Mouse (Mus musculus) heart, adult 2 months (tissue): ENCODE results near the gene Stk38.

Source experiments
- CTCF ChIP-seq: fragments of 200-600 bp; IDR thresholded peaks from 2 replicates; pipeline ENCODE4 v1.8.1; 2022; ENCODE audit warnings: antibody characterized with exemption, mild to moderate bottlenecking, moderate library complexity
- EP300 ChIP-seq: fragments of 200-500 bp; IDR thresholded peaks from 2 replicates; pipeline ENCODE4 v1.6.1; 2011; ENCODE audit warnings: low read depth, low read length, control low read depth; ENCODE audit not compliant: insufficient read depth
- POLR2A ChIP-seq: fragments of 200-500 bp; IDR thresholded peaks from 2 replicates; pipeline ENCODE4 v1.6.1; 2011; ENCODE audit warnings: mild to moderate bottlenecking, low read depth, low read length, control low read depth; ENCODE audit not compliant: insufficient read depth

DNA sequence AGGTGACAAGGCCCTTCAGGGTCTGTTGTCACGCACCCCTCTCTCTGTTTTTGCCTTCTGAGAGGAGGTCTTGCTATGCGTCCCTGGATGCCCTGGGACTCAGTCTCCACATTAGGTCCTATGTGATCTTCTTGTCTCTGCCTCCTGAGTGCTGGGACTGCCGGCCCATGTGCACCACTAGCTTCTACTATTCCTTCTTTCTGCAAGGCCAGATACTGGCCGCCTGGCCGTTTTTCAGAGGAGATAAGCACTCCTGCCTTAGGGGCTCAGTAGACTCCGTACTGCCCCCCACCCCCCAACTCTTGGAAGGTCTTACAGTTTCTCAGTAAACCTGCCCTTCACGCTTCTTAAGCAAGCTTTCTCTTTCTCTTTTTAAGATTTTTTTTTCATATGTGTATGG lies 71.7 kb downstream of the Stk38 start:
- TF ChIP-seq CTCF: no peak
- no peak for TF ChIP-seq POLR2A
- no peak for TF ChIP-seq EP300
